Mouse (Mus musculus) layer of hippocampus, postnatal 25 days (tissue): ENCODE results near the gene Scarb1. TPM values are rescaled to one million over a fixed set of nuclear protein-coding genes. Genes with fewer than 3 reads are reported as not detected.

ENCODE experiments used
- DNase-seq, 2 experiments: peaks; one replicate each; pipeline ENCODE4 v3.0.0; 2022; ENCODE audit warnings: mixed read lengths in 2 of 2, low spot score in 1 of 2; ENCODE audit errors: extremely low spot score in 1 of 2
- total RNA-seq, 2 experiments: library from RNA; stranded (reverse); gene quantifications; 2 replicates each; pipeline ENCODE4 v1.2.3; 2021

The Scarb1 gene
- total RNA-seq, 2 experiments from 2014 or later: 34.5 to 41.6 TPM

GRCm38 (mm10) chr5:125368156-125368555 lies 27.3 kb upstream of the Scarb1 start:
- no peak for DNase-seq

DNA sequence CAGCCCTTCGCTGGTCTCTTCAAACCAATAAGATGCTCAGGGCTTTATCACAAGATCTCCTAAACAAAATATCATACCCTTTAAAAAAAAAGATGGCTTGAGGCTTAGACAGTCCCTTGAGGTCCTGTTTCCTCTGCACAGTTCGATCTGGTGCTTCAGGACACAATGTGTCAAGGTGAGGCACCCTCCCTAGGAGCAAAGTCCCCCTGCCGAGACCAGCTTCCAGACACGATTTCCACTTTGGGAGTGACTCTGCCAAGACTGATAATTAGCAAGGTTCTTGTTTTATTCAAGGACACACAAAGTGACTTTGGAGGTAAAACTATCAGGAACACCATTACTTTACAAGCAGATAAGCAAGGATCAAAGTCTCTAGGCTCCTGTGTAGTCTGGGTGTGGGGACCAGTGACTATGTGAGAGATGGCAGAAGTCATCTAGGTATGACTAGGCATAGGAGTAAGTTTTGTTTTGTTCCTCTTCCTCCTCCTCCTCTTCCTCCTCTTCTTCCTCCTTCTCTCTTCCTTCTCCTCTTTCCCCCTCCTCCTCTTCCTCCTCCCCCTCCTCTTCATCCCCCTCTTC lies 24.0 kb upstream of the Scarb1 start:
- DNase-seq: no peak

- no peak for DNase-seq
Observed at GRCm38 (mm10) chr5:125363894-125364293, 23.0 kb upstream of the Scarb1 start.

- DNase-seq: no peak
Observed at GRCm38 (mm10) chr5:125360981-125361510, 20.2 kb upstream of the Scarb1 start.

DNA sequence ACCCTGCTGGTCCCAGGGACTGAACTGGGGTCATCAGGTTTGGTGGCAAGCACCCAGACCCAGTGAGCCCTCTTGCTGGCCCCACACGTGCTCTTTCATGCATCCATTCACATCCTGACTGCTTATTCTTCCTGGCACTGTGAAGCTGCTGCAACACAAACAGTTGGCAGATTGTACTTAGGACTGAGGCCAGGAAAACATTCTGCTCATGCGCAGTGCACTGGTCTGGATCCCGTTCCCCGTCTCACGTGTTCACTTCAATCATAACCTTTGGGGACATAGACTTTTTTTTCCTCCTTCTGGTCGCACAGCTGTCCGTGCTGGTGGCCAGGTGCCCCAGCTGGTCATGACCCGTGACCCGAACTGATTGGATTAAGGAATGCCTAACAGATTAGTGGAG lies 19.7 kb upstream of the Scarb1 start:
- DNase-seq: peak in 1 of 2 experiments; percentile 26

DNA sequence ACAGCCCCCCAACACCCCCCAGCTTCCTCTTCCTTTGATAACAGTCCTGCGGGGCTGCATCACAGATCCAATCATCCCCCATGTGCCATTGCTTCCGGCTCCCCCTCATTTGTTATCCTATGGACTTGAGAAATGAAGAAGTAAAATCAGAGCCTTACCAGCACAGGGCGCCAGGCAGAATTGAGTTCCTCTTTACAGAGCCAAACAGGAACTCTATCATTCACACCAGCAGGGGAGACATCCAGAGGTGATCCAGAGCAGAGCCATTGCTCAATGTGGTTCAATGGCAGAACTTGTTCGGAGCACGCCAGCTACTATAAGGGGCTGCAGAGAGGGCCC lies 17.3 kb upstream of the Scarb1 start:
- no peak for DNase-seq

DNA sequence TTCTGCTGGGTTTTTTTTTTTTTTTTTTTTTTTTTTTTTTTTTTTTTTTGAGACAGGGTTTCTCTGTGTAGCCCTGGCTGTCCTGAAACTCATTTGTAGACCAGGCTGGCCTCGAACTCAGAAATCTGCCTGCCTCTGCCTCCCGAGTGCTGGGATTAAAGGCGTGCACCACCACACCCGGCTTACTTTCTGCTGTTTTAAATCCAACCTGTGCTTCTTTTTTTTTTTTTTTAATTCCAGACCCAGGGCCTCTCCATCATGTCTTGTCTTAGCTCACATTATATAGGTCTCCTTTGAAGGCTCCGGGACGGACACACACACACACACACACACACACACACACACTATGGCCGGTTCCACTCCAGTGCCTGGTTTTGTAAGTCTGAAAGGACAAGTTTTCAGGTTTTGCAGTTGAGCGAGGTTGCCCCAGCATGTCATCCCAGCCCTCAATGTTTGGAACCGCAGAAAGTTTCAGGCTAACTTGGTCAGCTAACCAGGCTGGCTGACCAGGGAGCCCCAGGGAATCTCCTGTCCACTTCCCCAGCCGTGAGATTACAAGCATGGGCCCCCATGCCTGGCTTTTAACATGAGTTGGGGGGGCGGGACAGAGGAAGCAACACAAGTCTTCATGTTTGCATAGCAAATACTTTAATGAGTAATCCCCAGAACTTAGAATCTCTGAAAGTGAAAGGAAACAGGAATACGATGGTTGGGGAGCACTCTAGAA lies 16.8 kb upstream of the Scarb1 start:
- no peak for DNase-seq

DNA sequence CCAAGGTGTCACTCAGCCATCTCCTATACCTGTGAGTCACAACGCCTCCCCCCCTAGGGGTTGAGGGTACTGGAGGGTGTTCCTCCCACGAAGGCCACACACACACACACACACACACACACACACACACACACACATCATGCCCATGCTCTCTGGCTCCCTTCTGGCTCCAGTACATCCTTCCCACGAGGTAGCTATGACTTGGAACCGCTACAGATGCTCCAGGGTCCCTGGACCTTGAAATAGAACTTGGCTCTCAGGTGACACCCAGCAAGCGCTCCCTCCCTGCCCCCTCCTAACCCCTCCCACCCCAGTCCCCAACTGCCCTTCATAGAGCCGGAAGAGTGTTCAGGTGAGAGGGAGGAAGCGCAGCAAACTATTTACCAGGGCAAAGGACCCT lies 14.8 kb upstream of the Scarb1 start:
- DNase-seq: no peak

DNA sequence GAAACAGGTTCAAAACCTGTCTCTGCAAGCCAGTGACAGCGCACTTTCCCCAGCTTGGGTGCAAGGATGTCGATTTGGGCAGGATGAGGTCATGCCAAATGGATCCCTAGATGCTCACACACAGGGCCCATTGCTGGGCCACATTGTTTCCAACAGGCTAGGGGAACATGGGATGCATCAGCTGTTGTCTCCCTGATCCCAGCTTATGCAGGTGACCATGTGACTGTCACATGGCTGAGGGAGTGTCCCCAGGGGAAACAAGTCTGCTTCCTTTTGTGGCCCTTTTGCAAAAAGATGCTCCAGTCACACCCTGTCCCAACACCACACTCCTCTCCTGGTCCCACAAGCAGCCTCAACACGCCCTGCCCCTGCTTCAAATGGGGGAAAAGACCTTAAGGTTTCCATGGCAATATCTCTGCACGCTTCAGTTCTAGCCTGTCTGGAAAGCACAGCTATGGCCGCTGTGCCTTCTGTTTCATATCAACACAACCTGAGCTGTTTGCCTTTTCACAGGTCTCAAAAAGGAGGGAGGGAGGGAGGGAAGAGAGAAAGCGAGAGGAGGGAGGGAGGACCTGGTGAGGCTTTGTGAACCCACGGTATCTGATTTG lies 14.1 kb upstream of the Scarb1 start:
- no peak for DNase-seq

DNA sequence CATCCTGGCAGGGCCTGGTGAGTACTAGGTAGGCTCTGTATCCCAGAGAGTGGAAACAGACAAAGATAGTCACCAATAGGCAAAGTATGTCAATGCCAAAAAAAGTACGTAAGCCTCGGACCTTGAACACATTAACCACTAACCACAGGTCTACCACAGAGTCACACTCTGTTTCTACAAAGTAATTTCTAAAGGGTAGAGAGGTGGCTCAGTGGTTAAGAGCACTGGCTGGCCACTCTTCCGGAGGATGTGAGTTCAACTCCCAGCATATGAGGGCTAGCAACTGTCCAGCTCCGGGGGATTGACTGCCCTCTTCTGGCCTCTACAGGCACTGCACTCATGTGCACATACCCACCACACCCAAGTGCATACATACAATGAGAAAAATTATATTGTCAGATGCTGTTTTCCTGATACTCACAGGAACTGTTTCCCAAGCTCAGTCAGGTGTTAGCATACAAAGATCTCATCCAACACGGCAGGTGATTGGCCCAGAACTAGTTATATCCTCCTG lies 11.9 kb upstream of the Scarb1 start:
- DNase-seq: no peak

DNA sequence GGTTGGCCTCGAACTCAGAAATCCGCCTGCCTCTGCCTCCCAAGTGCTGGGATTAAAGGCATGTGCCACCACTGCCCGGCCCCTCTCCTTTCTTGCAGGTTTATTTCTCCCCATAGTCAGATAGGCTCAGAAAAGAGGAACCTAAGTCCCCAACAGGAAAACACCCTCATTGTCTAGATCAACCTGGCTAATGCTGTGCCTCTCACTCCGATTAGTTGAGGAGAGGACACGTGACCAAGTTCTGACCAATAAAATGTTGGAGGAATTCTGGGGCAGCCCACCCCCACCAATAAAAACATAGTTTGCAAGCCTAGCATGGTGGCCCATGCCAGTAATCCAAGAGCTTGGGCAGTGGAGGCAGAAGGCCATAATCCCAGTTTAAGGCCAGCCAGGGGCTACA lies 11.0 kb upstream of the Scarb1 start:
- no peak for DNase-seq

DNA sequence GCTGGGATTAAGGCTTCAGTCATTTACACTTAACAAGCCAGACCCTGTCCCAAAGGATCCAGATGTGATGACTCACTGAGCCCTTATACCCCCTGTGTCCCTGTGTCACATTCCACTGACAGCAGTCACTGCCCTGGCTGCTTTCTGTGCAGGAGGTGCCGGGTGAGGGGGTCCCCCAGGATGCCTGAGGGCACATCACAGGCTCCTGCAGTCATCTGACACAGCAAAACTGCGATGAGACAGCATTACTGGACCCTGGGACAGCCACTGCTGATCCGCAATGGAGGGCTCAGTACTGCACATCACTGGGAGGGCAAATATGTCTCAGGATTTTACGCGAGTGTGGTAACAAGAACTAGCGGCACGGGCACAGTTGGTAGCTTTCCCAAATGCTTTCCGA lies 10.2 kb upstream of the Scarb1 start:
- no peak for DNase-seq

- no peak for DNase-seq
Observed at GRCm38 (mm10) chr5:125349391-125349790, 8.5 kb upstream of the Scarb1 start.

- peak; percentile 38 to 60 for DNase-seq
Observed at GRCm38 (mm10) chr5:125348487-125348886, 7.6 kb upstream of the Scarb1 start.

DNA sequence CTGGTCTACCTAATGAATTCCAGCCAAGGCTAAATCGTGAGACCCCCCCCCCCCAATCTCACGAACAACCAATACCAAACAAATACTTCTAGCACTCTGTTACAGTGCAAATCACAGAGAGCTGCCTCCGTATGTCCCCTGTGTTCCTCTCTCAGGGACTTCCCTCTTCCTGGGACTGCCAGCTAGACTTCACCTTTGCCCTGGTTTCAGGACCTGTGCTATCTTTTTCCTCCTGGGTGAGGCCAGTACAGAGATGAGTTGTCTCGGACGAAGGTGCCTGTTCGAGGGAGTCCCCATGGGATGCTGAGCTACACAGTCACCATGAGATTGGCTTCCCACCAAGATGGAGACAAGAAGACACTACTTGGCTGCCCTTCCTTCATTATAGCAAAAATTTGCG lies 7.2 kb upstream of the Scarb1 start:
- no peak for DNase-seq

DNA sequence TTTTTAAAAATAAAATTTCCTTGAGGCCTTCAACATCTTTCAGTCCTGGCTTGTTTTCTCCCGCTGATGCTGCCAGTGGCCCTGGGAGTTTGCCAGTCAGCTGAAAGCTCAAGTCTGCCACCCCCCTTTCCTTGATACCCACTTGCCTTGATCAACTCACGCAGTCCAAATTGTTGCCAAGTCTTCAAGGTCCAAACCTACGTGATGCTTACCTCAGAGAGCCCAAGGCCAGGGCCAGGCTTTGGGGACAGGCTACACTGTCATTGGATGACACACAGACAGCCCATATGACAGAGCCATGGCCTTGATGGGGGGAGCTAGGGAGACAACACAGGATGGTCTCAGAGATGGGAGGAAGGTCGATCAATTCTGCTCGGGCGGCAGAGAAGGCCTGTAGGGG lies 3.4 kb upstream of the Scarb1 start:
- no peak for DNase-seq

- DNase-seq: no peak
Observed at GRCm38 (mm10) chr5:125341459-125342090, 681 bp upstream of the Scarb1 start.

- peak in 1 of 2 experiments; percentile 13 for DNase-seq
Observed at GRCm38 (mm10) chr5:125339851-125340531, 903 bp downstream of the Scarb1 start.

DNA sequence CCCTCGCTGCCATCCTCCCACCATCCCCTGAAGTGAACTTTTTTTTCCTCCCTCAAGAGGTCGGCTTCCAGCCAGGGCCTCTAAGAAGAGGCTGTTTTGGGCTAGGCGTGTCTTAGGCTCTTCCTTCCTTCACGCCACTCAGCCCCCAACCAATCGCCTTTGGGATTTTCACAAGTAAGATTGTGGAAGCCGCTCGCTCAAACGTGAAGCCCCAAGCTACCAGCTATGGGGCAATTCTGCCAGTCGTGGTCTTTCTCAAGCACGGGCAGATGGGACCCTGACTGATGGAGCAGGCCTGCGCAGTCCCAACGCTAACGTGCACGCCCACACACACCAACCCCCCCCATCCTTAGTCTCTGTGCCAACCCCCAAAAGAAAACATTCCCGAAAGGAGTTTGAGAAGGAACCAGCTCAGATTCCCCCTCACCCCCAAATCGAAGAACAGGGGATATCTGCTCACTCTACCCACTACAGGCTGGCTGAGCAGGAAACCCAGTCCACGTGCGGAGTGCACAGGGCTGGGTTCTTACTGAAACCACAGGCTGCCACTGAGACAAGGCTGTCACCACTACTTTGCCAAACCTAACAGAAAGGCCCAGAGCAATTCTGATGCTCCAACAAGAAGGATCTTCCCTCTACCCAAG lies 1.7 kb downstream of the Scarb1 start:
- DNase-seq: peak in 1 of 2 experiments; percentile 18

- no peak for DNase-seq
Observed at GRCm38 (mm10) chr5:125337526-125337925, 3.4 kb downstream of the Scarb1 start.
